Mouse (Mus musculus) myocyte (in vitro differentiated cells): Measurements from ENCODE around the gene Srcap. TPM values are rescaled to one million over a fixed set of nuclear protein-coding genes. Genes with fewer than 3 reads are reported as not detected.
A peak's percentile ranks its signal among the peaks of the same experiment; 100 is the strongest.

Source experiments
- H3K27me3 ChIP-seq: one replicate; pipeline ENCODE4 v1.6.1; 2011; ENCODE audit not compliant: control insufficient read depth, insufficient read depth, insufficient read length
- H3K36me3 ChIP-seq: one replicate; pipeline ENCODE4 v1.6.1; 2011; ENCODE audit not compliant: control insufficient read depth, insufficient read depth
- H3K4me2 ChIP-seq: one replicate; pipeline ENCODE4 v1.6.1; 2011; ENCODE audit warnings: low read depth, control low read depth
- H3K4me3 ChIP-seq: one replicate; pipeline ENCODE4 v1.5.1; 2011; ENCODE audit warnings: mild to moderate bottlenecking, control low read depth, moderate library complexity
- H3K79me2 ChIP-seq: one replicate; pipeline ENCODE4 v1.6.1; 2011; ENCODE audit not compliant: control insufficient read depth, insufficient read depth
- H3ac ChIP-seq: one replicate; pipeline ENCODE4 v1.6.1; 2011; ENCODE audit not compliant: control insufficient read depth, insufficient read length
- CEBPB ChIP-seq: IDR thresholded peaks from 2 replicates; pipeline ENCODE4 v1.6.1; 2011; ENCODE audit warnings: mild to moderate bottlenecking, moderate library complexity; ENCODE audit not compliant: poor library complexity, insufficient read depth, severe bottlenecking
- E2F4 ChIP-seq: IDR thresholded peaks from one replicate; pipeline ENCODE4 v1.6.1; 2011; ENCODE audit warnings: mild to moderate bottlenecking, control low read depth, moderate library complexity; ENCODE audit not compliant: insufficient read depth
- MAX ChIP-seq: IDR thresholded peaks from one replicate; pipeline ENCODE4 v1.6.1; 2011; ENCODE audit warnings: low read depth, mild to moderate bottlenecking, control low read depth
- MYOD1 ChIP-seq, 3 experiments: IDR thresholded peaks; one replicate each; pipeline ENCODE4 v1.6.1; 2011; ENCODE audit warnings: control low read depth in 2 of 3, low read depth in 2 of 3, mild to moderate bottlenecking in 2 of 3, moderate library complexity in 1 of 3; ENCODE audit not compliant: insufficient read length in 2 of 3, control insufficient read depth in 1 of 3
- MYOG ChIP-seq, 3 experiments: IDR thresholded peaks; one replicate each; pipeline ENCODE4 v1.6.1; 2011; ENCODE audit warnings: control low read depth in 2 of 3, low read depth in 2 of 3, mild to moderate bottlenecking in 2 of 3; ENCODE audit not compliant: insufficient read length in 2 of 3, control insufficient read depth in 1 of 3, insufficient read depth in 1 of 3
- POLR2A ChIP-seq: IDR thresholded peaks from one replicate; pipeline ENCODE4 v1.6.1; 2011; ENCODE audit warnings: low read depth, mild to moderate bottlenecking, control low read depth, moderate library complexity; ENCODE audit not compliant: insufficient read length
- POLR2AphosphoS2 ChIP-seq: IDR thresholded peaks from one replicate; pipeline ENCODE4 v1.6.1; 2011; ENCODE audit warnings: low read depth, control low read depth; ENCODE audit not compliant: insufficient read length
- REST ChIP-seq: IDR thresholded peaks from one replicate; pipeline ENCODE4 v1.6.1; 2011; ENCODE audit warnings: mild to moderate bottlenecking, control low read depth, moderate library complexity; ENCODE audit not compliant: insufficient read depth, insufficient read length
- SRF ChIP-seq: IDR thresholded peaks from one replicate; pipeline ENCODE4 v1.6.1; 2011; ENCODE audit warnings: low read depth; ENCODE audit not compliant: control insufficient read depth, insufficient read length
- TCF12 ChIP-seq: IDR thresholded peaks from one replicate; pipeline ENCODE4 v1.6.1; 2011; ENCODE audit warnings: mild to moderate bottlenecking, control low read depth; ENCODE audit not compliant: poor library complexity, insufficient read depth, severe bottlenecking
- TCF3 ChIP-seq: IDR thresholded peaks from one replicate; pipeline ENCODE4 v1.6.1; 2011; ENCODE audit warnings: low read depth, control low read depth; ENCODE audit not compliant: insufficient read length
- USF1 ChIP-seq: IDR thresholded peaks from one replicate; pipeline ENCODE4 v1.6.1; 2011; ENCODE audit warnings: low read depth, mild to moderate bottlenecking, control low read depth, moderate library complexity
- polyA plus RNA-seq: library from polyadenylated mRNA; unstranded; fragments of >200 nt; fragmentation: generic; extraction: Trizol; gene quantifications from one replicate; pipeline ENCODE4 v1.2.1, GENCODE M21; 2012; ENCODE audit warnings: missing spikeins

The Srcap gene
- polyA plus RNA-seq, 1 experiment, result 18.1 TPM

DNA sequence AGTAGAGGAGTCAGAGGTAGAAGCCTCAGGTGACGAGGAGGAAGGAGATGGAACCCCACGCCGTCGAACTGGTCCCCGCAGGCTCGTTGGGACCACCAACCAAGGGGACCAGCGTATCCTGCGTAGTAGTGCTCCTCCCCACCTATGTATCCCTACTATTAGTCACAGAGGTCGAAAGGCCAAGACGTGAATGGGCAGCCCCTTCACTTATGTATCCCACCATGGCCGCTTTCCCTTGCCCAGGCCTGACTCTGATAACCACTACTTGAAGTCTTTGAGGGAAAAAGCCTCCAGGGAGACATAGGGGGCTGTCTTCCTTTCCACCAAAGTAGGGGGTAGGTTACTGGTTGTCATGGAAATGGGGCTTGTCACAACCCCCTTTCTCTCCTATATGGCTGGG, 48.8 kb downstream of the Srcap start:
- H3K4me3 ChIP-seq, result no peak overlapping the region
- peaks cover 34% of the 10 kb centered on the region for H3K36me3 ChIP-seq
- no peak for TF ChIP-seq MYOG (IDR thresholded peaks at IDR 0.05; ENCODE audit: control insufficient read depth in 1 of 3, insufficient read depth in 1 of 3, insufficient read length in 2 of 3, low read depth in 2 of 3)
- no peak for TF ChIP-seq USF1
- TF ChIP-seq MYOD1 (IDR thresholded peaks at IDR 0.05; ENCODE audit: control insufficient read depth in 1 of 3, insufficient read length in 2 of 3, low read depth in 2 of 3), result no peak
- TF ChIP-seq REST, result no peak
- TF ChIP-seq CEBPB, result no peak
- TF ChIP-seq E2F4, result no peak
- no peak for TF ChIP-seq POLR2AphosphoS2
- no peak for TF ChIP-seq MAX
- TF ChIP-seq TCF3, result no peak
- TF ChIP-seq POLR2A, result no peak
- no peak for TF ChIP-seq SRF
- no peak for TF ChIP-seq TCF12
- no peak overlapping the region for H3ac ChIP-seq
- no peak overlapping the region for H3K4me2 ChIP-seq
- H3K27me3 ChIP-seq, result no peaks in the 10 kb centered on the region
- H3K79me2 ChIP-seq, result no peaks in the 10 kb centered on the region

DNA sequence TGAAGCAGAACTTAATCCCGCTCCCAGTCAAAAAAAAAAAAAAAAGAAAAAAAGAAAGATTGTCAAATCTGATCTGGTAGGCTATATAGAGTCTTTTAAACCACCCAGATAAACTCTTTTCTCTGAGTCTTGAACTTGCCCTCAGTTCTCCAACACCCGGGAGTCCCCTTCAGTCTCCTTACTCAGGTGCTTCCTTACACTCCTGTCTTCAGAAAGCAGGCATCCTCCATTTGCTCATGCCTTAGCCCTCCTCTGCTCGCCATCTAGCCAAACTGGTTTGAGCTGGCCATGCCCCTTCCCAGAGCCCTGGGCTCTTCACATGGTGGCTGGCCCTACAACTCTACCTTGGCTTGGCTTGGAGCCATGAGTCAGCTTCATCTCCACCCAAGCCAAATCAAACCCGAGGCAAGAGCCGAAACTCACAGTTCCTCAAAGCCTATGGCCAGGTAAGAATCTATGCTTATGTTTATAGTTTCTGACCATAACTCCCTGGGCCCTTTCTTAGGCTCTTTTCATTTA, 49.6 kb downstream of the Srcap start, which contains the start of gene Tmem265:
Gene Tmem265, plus strand, starts transcription at position 51 of the 519 bp plus-strand sequence.
- no peak within 1 kb of the TSS for H3K4me3 ChIP-seq
- no peak within 1 kb of the TSS for H3ac ChIP-seq
- no peaks in the 10 kb centered on the region for H3K27me3 ChIP-seq
- peaks cover 35% of the 10 kb centered on the region for H3K36me3 ChIP-seq
- H3K79me2 ChIP-seq, result no peaks in the 10 kb centered on the region
- TF ChIP-seq MYOD1 (IDR thresholded peaks at IDR 0.05; ENCODE audit: control insufficient read depth in 1 of 3, insufficient read length in 2 of 3, low read depth in 2 of 3) (no peak), TCF12 (no peak), MYOG (IDR thresholded peaks at IDR 0.05; ENCODE audit: control insufficient read depth in 1 of 3, insufficient read depth in 1 of 3, insufficient read length in 2 of 3, low read depth in 2 of 3) (no peak), SRF (no peak), POLR2A (no peak), REST (no peak), TCF3 (no peak)
- H3K4me2 ChIP-seq, result no peak within 1 kb of the TSS

DNA sequence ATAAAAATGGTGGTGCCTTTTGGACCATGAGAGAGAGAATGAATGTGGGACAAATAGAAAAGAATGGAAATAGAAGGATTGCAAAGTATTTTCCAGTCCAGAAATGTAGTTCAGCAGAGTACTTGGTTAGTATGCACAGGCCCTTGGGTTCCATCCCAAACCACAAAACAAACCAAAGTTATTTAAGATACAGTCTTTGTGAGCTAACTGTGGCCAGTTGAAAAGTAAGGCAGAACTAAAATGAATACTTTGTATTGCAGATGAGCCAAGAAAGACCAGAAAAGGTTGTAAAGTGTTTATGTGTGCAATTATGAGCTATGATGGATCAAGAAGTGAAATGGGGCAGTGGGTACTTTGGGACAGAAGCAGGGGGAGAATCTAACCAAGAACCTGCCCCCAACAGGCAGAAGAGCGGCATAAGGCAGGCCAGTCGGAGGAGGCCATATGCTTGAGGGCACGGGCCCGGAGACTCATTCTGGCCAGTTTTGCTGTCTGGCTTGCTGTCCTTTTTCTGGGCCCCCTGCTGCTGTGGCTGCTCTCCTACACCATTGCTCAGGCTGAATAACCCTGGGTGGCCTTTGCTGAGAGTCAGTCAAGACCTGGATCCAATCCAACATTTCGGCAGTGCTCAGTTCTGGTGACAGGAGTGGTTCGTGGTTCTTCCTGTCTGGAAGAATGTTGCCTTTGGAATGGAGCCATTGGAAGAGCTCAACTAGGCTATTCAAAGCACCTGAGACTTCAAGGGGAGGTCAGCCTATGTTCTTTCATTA, 52.8 kb downstream of the Srcap start:
- H3K4me3 ChIP-seq, result no peak overlapping the region
- H3K4me2 ChIP-seq, result no peak overlapping the region
- H3K79me2 ChIP-seq, result no peaks in the 10 kb centered on the region
- no peak overlapping the region for H3ac ChIP-seq
- H3K36me3 ChIP-seq, result peaks cover 19% of the 10 kb centered on the region
- TF ChIP-seq MYOG (IDR thresholded peaks at IDR 0.05; ENCODE audit: control insufficient read depth in 1 of 3, insufficient read depth in 1 of 3, insufficient read length in 2 of 3, low read depth in 2 of 3) (no peak), POLR2AphosphoS2 (peak; percentile 19)
- no peaks in the 10 kb centered on the region for H3K27me3 ChIP-seq

DNA sequence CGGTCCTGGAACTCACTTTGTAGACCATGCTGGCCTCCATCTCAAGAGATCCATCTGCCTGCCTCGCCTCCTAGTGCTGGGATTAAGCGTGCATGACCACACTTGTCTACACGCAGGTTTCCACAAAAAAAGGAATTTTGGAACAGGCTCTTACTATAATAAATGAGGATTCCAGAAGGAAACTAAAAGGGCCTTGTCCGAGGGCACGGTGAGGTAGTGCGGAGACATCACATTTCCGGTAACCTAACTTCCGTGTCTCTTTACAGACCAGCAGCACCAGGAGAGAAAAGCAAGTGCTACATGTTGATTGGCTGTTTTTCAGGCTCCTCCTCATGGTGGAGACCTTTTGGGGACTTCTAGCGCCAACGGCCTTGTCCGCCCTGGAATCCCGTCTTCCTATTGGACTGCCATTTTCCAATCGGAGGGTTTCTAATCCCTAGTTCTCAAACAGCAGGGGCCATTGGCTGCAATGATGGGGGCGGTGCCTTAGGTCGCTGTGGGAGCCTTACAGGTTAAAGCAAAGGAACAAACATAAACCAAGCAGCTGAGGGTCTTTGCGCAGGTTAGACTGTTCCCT, 61.2 kb downstream of the Srcap start, which contains the start of gene Phkg2:
Gene Phkg2, plus strand, starts transcription at position 446 of the 577 bp plus-strand sequence.
- H3K4me2 ChIP-seq, result peak within 1 kb of the TSS; percentile 94
- H3K79me2 ChIP-seq, result peaks cover 12% of the 10 kb centered on the region
- H3K27me3 ChIP-seq, result no peaks in the 10 kb centered on the region
- peak within 1 kb of the TSS; percentile 59 for H3K4me3 ChIP-seq
- H3ac ChIP-seq, result peak within 1 kb of the TSS; percentile 25
- H3K36me3 ChIP-seq, result no peaks in the 10 kb centered on the region
- TF ChIP-seq REST (no peak), CEBPB (no peak), POLR2AphosphoS2 (peak; percentile 61), POLR2A (peak; percentile 68), MYOD1 (IDR thresholded peaks at IDR 0.05; ENCODE audit: control insufficient read depth in 1 of 3, insufficient read length in 2 of 3, low read depth in 2 of 3) (no peak), SRF (peak; percentile 61), MYOG (IDR thresholded peaks at IDR 0.05; ENCODE audit: control insufficient read depth in 1 of 3, insufficient read depth in 1 of 3, insufficient read length in 2 of 3, low read depth in 2 of 3) (no peak), TCF12 (no peak), TCF3 (no peak), USF1 (no peak), MAX (no peak)
